Mouse (Mus musculus) MEL (cell line): ENCODE data around the gene Cd9. TPM values are rescaled to one million over a fixed set of nuclear protein-coding genes. Genes with fewer than 3 reads are reported as not detected.

Experiments used
- DNase-seq: peaks from one replicate; pipeline ENCODE4 v3.0.0; 2011; ENCODE audit warnings: low read depth, low spot score
- H3K27ac ChIP-seq: 2 replicates; pipeline ENCODE4 v1.5.1; 2012; ENCODE audit warnings: low read depth, mild to moderate bottlenecking, control low read depth, low read length, moderate library complexity; ENCODE audit not compliant: control insufficient read depth
- H3K27me3 ChIP-seq, 2 experiments: fragments of 150-350 bp in 1 of 2; sonication (generic) in 1 of 2; 2 replicates each; pipeline ENCODE4 v1.6.1; 2012; ENCODE audit warnings: low read length in 2 of 2, mild to moderate bottlenecking in 2 of 2, improper control_type of control experiment in 1 of 2, moderate library complexity in 1 of 2; ENCODE audit not compliant: insufficient read depth in 2 of 2, control insufficient read depth in 1 of 2
- H3K36me3 ChIP-seq, 2 experiments: 2 replicates each; pipeline ENCODE4 v1.6.1; 2012 to 2014; ENCODE audit warnings: low read length in 2 of 2, improper control_type of control experiment in 1 of 2, inconsistent platforms in 1 of 2, mild to moderate bottlenecking in 1 of 2; ENCODE audit not compliant: insufficient read depth in 2 of 2, control insufficient read depth in 1 of 2
- H3K4me1 ChIP-seq, 2 experiments: fragments of 150-350 bp in 1 of 2; sonication (generic) in 1 of 2; 2 replicates each; pipeline ENCODE4 v1.6.1; 2012; ENCODE audit warnings: low read length in 2 of 2, improper control_type of control experiment in 1 of 2, mild to moderate bottlenecking in 1 of 2; ENCODE audit not compliant: insufficient read depth in 2 of 2, control insufficient read depth in 1 of 2
- H3K4me3 ChIP-seq, 2 experiments: fragments of 150-350 bp in 1 of 2; sonication (generic) in 1 of 2; 2 replicates each; pipeline ENCODE4 v1.5.1; 2012; ENCODE audit warnings: low read depth in 2 of 2, low read length in 2 of 2, mild to moderate bottlenecking in 2 of 2, moderate library complexity in 2 of 2, control low read depth in 1 of 2, improper control_type of control experiment in 1 of 2; ENCODE audit not compliant: control insufficient read depth in 1 of 2, insufficient read depth in 1 of 2
- H3K79me2 ChIP-seq: 2 replicates; pipeline ENCODE4 v1.6.1; 2012; ENCODE audit warnings: mild to moderate bottlenecking, low read length, moderate library complexity; ENCODE audit not compliant: control insufficient read depth, poor library complexity, insufficient read depth
- H3K9ac ChIP-seq: 2 replicates; pipeline ENCODE4 v1.6.1; 2012; ENCODE audit warnings: low read depth, mild to moderate bottlenecking, control low read depth, low read length, moderate library complexity; ENCODE audit not compliant: control insufficient read depth, poor library complexity, severe bottlenecking
- H3K9me3 ChIP-seq: fragments of 150-350 bp; sonication (generic); replicated peaks from 2 replicates; pipeline ENCODE4 v1.6.1; 2012; ENCODE audit warnings: mild to moderate bottlenecking, low read length, improper control_type of control experiment, moderate library complexity; ENCODE audit not compliant: insufficient read depth
- BHLHE40 ChIP-seq: IDR thresholded peaks from 2 replicates; pipeline ENCODE4 v1.6.1; 2012; ENCODE audit warnings: low read depth, mild to moderate bottlenecking, inconsistent platforms, low read length, improper control_type of control experiment, borderline replicate concordance
- CHD1 ChIP-seq: IDR thresholded peaks from 2 replicates; pipeline ENCODE4 v1.6.1; 2012; ENCODE audit warnings: low read depth, mild to moderate bottlenecking, inconsistent platforms, low read length, improper control_type of control experiment
- ELF1 ChIP-seq: IDR thresholded peaks from 2 replicates; pipeline ENCODE4 v1.6.1; 2014; ENCODE audit warnings: low read depth, mild to moderate bottlenecking, inconsistent platforms, low read length, improper control_type of control experiment, moderate library complexity
- ETS1 ChIP-seq: IDR thresholded peaks from 2 replicates; pipeline ENCODE4 v1.6.1; 2012; ENCODE audit warnings: low read depth, mild to moderate bottlenecking, inconsistent platforms, low read length, improper control_type of control experiment, moderate library complexity
- GATA1 ChIP-seq: IDR thresholded peaks from 2 replicates; pipeline ENCODE4 v1.6.1; 2011; ENCODE audit warnings: low read depth, low read length, improper control_type of control experiment
- HCFC1 ChIP-seq: IDR thresholded peaks from 2 replicates; pipeline ENCODE4 v1.6.1; 2012; ENCODE audit warnings: low read depth, mild to moderate bottlenecking, inconsistent platforms, low read length, improper control_type of control experiment, moderate library complexity
- JUND ChIP-seq: IDR thresholded peaks from 2 replicates; pipeline ENCODE4 v1.6.1; 2011; ENCODE audit warnings: low read depth, mild to moderate bottlenecking, improper control_type of control experiment, low read length
- MAFK ChIP-seq: IDR thresholded peaks from 2 replicates; pipeline ENCODE4 v1.6.1; 2011; ENCODE audit warnings: low read depth, mild to moderate bottlenecking, low read length, improper control_type of control experiment, borderline replicate concordance
- MAX ChIP-seq: IDR thresholded peaks from 2 replicates; pipeline ENCODE4 v1.6.1; 2011; ENCODE audit warnings: low read length, improper control_type of control experiment
- MYB ChIP-seq: IDR thresholded peaks from 2 replicates; pipeline ENCODE4 v1.6.1; 2011; ENCODE audit warnings: mild to moderate bottlenecking, low read depth, low read length, improper control_type of control experiment
- RAD21 ChIP-seq: IDR thresholded peaks from 2 replicates; pipeline ENCODE4 v1.6.1; 2011; ENCODE audit warnings: mild to moderate bottlenecking, low read depth, low read length, improper control_type of control experiment
- RCOR1 ChIP-seq: IDR thresholded peaks from 2 replicates; pipeline ENCODE4 v1.6.1; 2012; ENCODE audit warnings: low read depth, mild to moderate bottlenecking, inconsistent platforms, low read length, improper control_type of control experiment
- SIN3A ChIP-seq: IDR thresholded peaks from 2 replicates; pipeline ENCODE4 v1.6.1; 2012; ENCODE audit warnings: low read length, improper control_type of control experiment, inconsistent platforms
- SMC3 ChIP-seq: IDR thresholded peaks from 2 replicates; pipeline ENCODE4 v1.6.1; 2011; ENCODE audit warnings: low read depth, low read length, improper control_type of control experiment
- TAL1 ChIP-seq: IDR thresholded peaks from 2 replicates; pipeline ENCODE4 v1.6.1; 2012; ENCODE audit warnings: mild to moderate bottlenecking, inconsistent platforms, low read length, moderate library complexity, mixed read lengths
- TBP ChIP-seq: IDR thresholded peaks from 2 replicates; pipeline ENCODE4 v1.8.0; 2011; ENCODE audit warnings: low read depth, low read length, improper control_type of control experiment
- USF2 ChIP-seq, 2 experiments: IDR thresholded peaks; 2 replicates each; pipeline ENCODE4 v1.6.1; 2011 to 2012; ENCODE audit warnings: improper control_type of control experiment in 2 of 2, low read length in 2 of 2, borderline replicate concordance in 1 of 2, inconsistent platforms in 1 of 2, low read depth in 1 of 2, mild to moderate bottlenecking in 1 of 2; ENCODE audit not compliant: insufficient read depth in 1 of 2
- ZC3H11A ChIP-seq: IDR thresholded peaks from 2 replicates; pipeline ENCODE4 v1.6.1; 2012; ENCODE audit warnings: low read depth, mild to moderate bottlenecking, inconsistent platforms, low read length, improper control_type of control experiment
- ZKSCAN1 ChIP-seq: IDR thresholded peaks from 2 replicates; pipeline ENCODE4 v1.6.1; 2012; ENCODE audit warnings: low read depth, mild to moderate bottlenecking, inconsistent platforms, low read length, improper control_type of control experiment, moderate library complexity
- ZMIZ1 ChIP-seq: IDR thresholded peaks from 2 replicates; pipeline ENCODE4 v1.6.1; 2012; ENCODE audit warnings: low read depth, mild to moderate bottlenecking, inconsistent platforms, low read length, improper control_type of control experiment, moderate library complexity
- polyA plus RNA-seq, 2 experiments: library from polyadenylated mRNA; stranded (reverse) in 1 of 2; unstranded in 1 of 2; fragments of >175 nt in 1 of 2; fragments of >200 nt in 1 of 2; gene quantifications; 2 replicates each; pipeline versions ENCODE4 v1.2.1 to v1.2.4; 2012; ENCODE audit warnings: low replicate concordance in 2 of 2, low read depth in 1 of 2; ENCODE audit not compliant: insufficient read length in 2 of 2, insufficient read depth in 1 of 2, missing spikeins in 1 of 2
- total RNA-seq: library from RNA; depleted of rRNA; stranded (reverse); fragments of 300-350 nt; gene quantifications from 2 replicates; pipeline ENCODE4 v1.2.3, GENCODE M21; 2012

Cd9 gene
- total and polyA plus RNA-seq, 3 experiments = 3.6 to 10.9 TPM; not detected in 1

- Histone ChIP-seq H3K4me1 (no peaks in the 10 kb centered on the region), H3K27me3 (no peaks in the 10 kb centered on the region; a peak in 1 of 4 replicates), H3K79me2 (no peaks in the 10 kb centered on the region)
- TF ChIP-seq CHD1 (no peak), SIN3A (no peak), MAFK (no peak), USF2 (IDR thresholded peaks at IDR 0.05; ENCODE audit: borderline replicate concordance in 1 of 2, insufficient read depth in 1 of 2, low read depth in 1 of 2, low read length in 2 of 2) (no peak), JUND (no peak), ZKSCAN1 (no peak), ZMIZ1 (no peak)
- TF ChIP-seq, all 39 proteins: peak for 0
- Histone ChIP-seq H3K9ac (no peak overlapping the region), H3K4me3 (no peak overlapping the region), H3K27ac (no peak overlapping the region), H3K9me3 (no peaks in the 10 kb centered on the region), H3K36me3 (no peaks in the 10 kb centered on the region)
- no peak for DNase-seq
These were observed 11.8 kb upstream of the Cd9 start for GRCm38 (mm10) chr6:125506427-125506826.

GRCm38 (mm10) chr6:125504622-125505355, 10.2 kb upstream of the Cd9 start:
- Histone ChIP-seq H3K79me2 (no peaks in the 10 kb centered on the region), H3K9me3 (no peaks in the 10 kb centered on the region), H3K9ac (no peak overlapping the region), H3K4me3 (no peak overlapping the region), H3K36me3 (no peaks in the 10 kb centered on the region), H3K27ac (no peak overlapping the region), H3K4me1 (no peaks in the 10 kb centered on the region), H3K27me3 (no peaks in the 10 kb centered on the region; a peak in 1 of 4 replicates)
- TF ChIP-seq TBP = no peak
- no peak for TF ChIP-seq GATA1
- no peak for TF ChIP-seq JUND
- no peak for TF ChIP-seq RAD21
- TF ChIP-seq ZMIZ1 = no peak
- TF ChIP-seq ZC3H11A = no peak
- TF ChIP-seq ETS1 = no peak
- no peak for TF ChIP-seq ZKSCAN1
- DNase-seq = no peak

- no peak overlapping the region for H3K9ac ChIP-seq
- H3K36me3 ChIP-seq = no peaks in the 10 kb centered on the region
- no peak for TF ChIP-seq HCFC1
- TF ChIP-seq MYB = no peak
- no peak for TF ChIP-seq MAFK
- TF ChIP-seq ZKSCAN1 = no peak
- TF ChIP-seq ZMIZ1 = no peak
- no peak for TF ChIP-seq ELF1
- no peak for TF ChIP-seq SMC3
- TF ChIP-seq BHLHE40 = no peak
- TF ChIP-seq TAL1 = no peak
- TF ChIP-seq MAX = no peak
- no peak for TF ChIP-seq RCOR1
- TF ChIP-seq GATA1 = no peak
- no peaks in the 10 kb centered on the region for H3K79me2 ChIP-seq
- no peak for DNase-seq
- no peak overlapping the region for H3K27ac ChIP-seq
- no peaks in the 10 kb centered on the region for H3K27me3 ChIP-seq
- no peaks in the 10 kb centered on the region for H3K9me3 ChIP-seq
- H3K4me1 ChIP-seq = no peaks in the 10 kb centered on the region
- H3K4me3 ChIP-seq = no peak overlapping the region
These were observed 8.7 kb upstream of the Cd9 start for GRCm38 (mm10) chr6:125503186-125503802.
